Mouse (Mus musculus) hindlimb bud, embryonic 11.5 days (tissue): ENCODE measurements at regions not wholly inside any gene's neighbourhood (a gene's known extent, or its start where the extent isn't known, plus 50 kb on each side); places are given as distances from the start of the nearest gene placed in this dataset.
A peak's percentile ranks its signal among the peaks of the same experiment; 100 is the strongest.

ENCODE experiments used
- DNase-seq: peaks from one replicate; pipeline ENCODE4 v3.0.0-alpha.2; 2012; ENCODE audit warnings: low read depth, low spot score; ENCODE audit errors: extremely low spot score

GRCm38 (mm10) chr3:15196101-15196500 is 136.0 kb downstream of the Gm9733 start:
- no peak for DNase-seq

- no peak for DNase-seq
Observed at GRCm38 (mm10) chr3:15198086-15198485, 134.0 kb downstream of the Gm9733 start.

GRCm38 (mm10) chr3:15200309-15200708 is 131.8 kb downstream of the Gm9733 start:
- no peak for DNase-seq

- DNase-seq: no peak
Observed at GRCm38 (mm10) chr3:15200990-15201389, 131.1 kb downstream of the Gm9733 start.

- no peak for DNase-seq
Observed at GRCm38 (mm10) chr3:15202760-15203159, 129.3 kb downstream of the Gm9733 start.

GRCm38 (mm10) chr3:15205266-15206229 is 126.6 kb downstream of the Gm9733 start:
- DNase-seq: no peak

GRCm38 (mm10) chr3:15212357-15212756 is 119.7 kb downstream of the Gm9733 start:
- no peak for DNase-seq

- DNase-seq: no peak
Observed at GRCm38 (mm10) chr3:15217591-15217990, 114.5 kb downstream of the Gm9733 start.

GRCm38 (mm10) chr3:15219275-15219674 is 112.8 kb downstream of the Gm9733 start:
- no peak for DNase-seq

- DNase-seq: no peak
Observed at GRCm38 (mm10) chr3:15223266-15223665, 108.8 kb downstream of the Gm9733 start.

- no peak for DNase-seq
Observed at GRCm38 (mm10) chr3:15224452-15224851, 107.7 kb downstream of the Gm9733 start.

GRCm38 (mm10) chr3:15228641-15229040 is 103.5 kb downstream of the Gm9733 start:
- DNase-seq: no peak

- no peak for DNase-seq
Observed at GRCm38 (mm10) chr3:15230204-15230603, 101.9 kb downstream of the Gm9733 start.

GRCm38 (mm10) chr3:15231433-15231832 is 100.7 kb downstream of the Gm9733 start:
- no peak for DNase-seq

- DNase-seq: no peak
Observed at GRCm38 (mm10) chr3:15237817-15238432, 94.2 kb downstream of the Gm9733 start.

- no peak for DNase-seq
Observed at GRCm38 (mm10) chr3:15242388-15242787, 89.7 kb downstream of the Gm9733 start.

GRCm38 (mm10) chr3:15243584-15243983 is 88.5 kb downstream of the Gm9733 start:
- no peak for DNase-seq

GRCm38 (mm10) chr3:15244999-15245398 is 87.1 kb downstream of the Gm9733 start:
- peak; percentile 16 for DNase-seq
